Mouse (Mus musculus) adrenal gland, adult 2 months (tissue): ENCODE measurements around the gene Tcf20. TPM values are rescaled to one million over a fixed set of nuclear protein-coding genes. Genes with fewer than 3 reads are reported as not detected.
"Not testable (repeated sequence)": the region's sequence is repeated elsewhere in the genome, so short reads cannot be mapped to it uniquely, and the experiment has no call there.

Experiments used
- DNase-seq: peaks from one replicate; pipeline ENCODE4 v3.0.0; 2021
- microRNA-seq, 2 experiments: library from miRNA; unstranded; fragments of <30 nt; microRNA quantifications; one replicate each; pipeline ENCODE4 v1.2.0; 2021
- polyA plus RNA-seq: library from polyadenylated mRNA; depleted of rRNA; stranded (reverse); fragments of >200 nt; gene quantifications from 2 replicates; pipeline ENCODE4 v1.2.3, GENCODE M21; 2012; rRNA removed
- total RNA-seq, 2 experiments: library from RNA; stranded (reverse); gene quantifications; 2 replicates each; pipeline ENCODE4 v1.2.3; 2021

Gene Tcf20
- total and polyA plus RNA-seq, 3 experiments = 13.9 to 103 (median 80.6) TPM

- no peak for DNase-seq
Observed at GRCm38 (mm10) chr15:82810556-82810955, 177.1 kb downstream of the Tcf20 start.

GRCm38 (mm10) chr15:82809511-82809910 is 178.2 kb downstream of the Tcf20 start:
- peak; percentile 14 for DNase-seq

GRCm38 (mm10) chr15:82806969-82807763 is 180.5 kb downstream of the Tcf20 start:
- no peak for DNase-seq

- peak; percentile 74 for DNase-seq
Observed at GRCm38 (mm10) chr15:82804708-82805639, 182.7 kb downstream of the Tcf20 start.

- DNase-seq = no peak
Observed at GRCm38 (mm10) chr15:82795936-82796440, 191.7 kb downstream of the Tcf20 start.

- no peak for DNase-seq
Observed at GRCm38 (mm10) chr15:82794277-82794676, 193.4 kb downstream of the Tcf20 start, which contains the start of gene Cyp2d26. TSS of gene Cyp2d26 (minus strand) at chr15:82794294.

GRCm38 (mm10) chr15:82793868-82794267 is 193.8 kb downstream of the Tcf20 start:
- DNase-seq = no peak

GRCm38 (mm10) chr15:82793454-82793853 is 194.2 kb downstream of the Tcf20 start:
- DNase-seq = no peak

GRCm38 (mm10) chr15:82792566-82792965 is 195.1 kb downstream of the Tcf20 start:
- no peak for DNase-seq

GRCm38 (mm10) chr15:82784581-82784980 is 203.1 kb downstream of the Tcf20 start:
- DNase-seq = no peak

GRCm38 (mm10) chr15:82783800-82784199 is 203.9 kb downstream of the Tcf20 start:
- DNase-seq = no peak

- DNase-seq = not testable (repeated sequence)
Observed at GRCm38 (mm10) chr15:82777856-82778255, 209.8 kb downstream of the Tcf20 start.

- DNase-seq = no peak
Observed at GRCm38 (mm10) chr15:82765943-82766342, 221.7 kb downstream of the Tcf20 start.

GRCm38 (mm10) chr15:82764881-82765280 is 222.8 kb downstream of the Tcf20 start:
- no peak for DNase-seq

GRCm38 (mm10) chr15:82763631-82764420 is 223.8 kb downstream of the Tcf20 start, which contains the start of gene Cyp2d40:
TSS of gene Cyp2d40 (minus strand) at chr15:82764183.
- DNase-seq = no peak

Small RNA genes within 50 kb of the gene (microRNA-seq; reads per million reads assigned to microRNA genes)
- gene Gm27618 (0 reads per million in 2 experiments), gene Mir3080 (0 to 0.88 reads per million in 2 experiments)

Other genes with a start within 250 kb of the Tcf20 start
- under 1 TPM in 1 of 2 experiments, not detected in 1; 0.58 TPM for gene Cyp2d40, start 223.7 kb downstream of the Tcf20 start, total RNA-seq
- 0.22 TPM in 1 of 2 replicates, not detected in the other for gene Cyp2d40, start 223.7 kb downstream of the Tcf20 start, polyA plus RNA-seq
- gene Cyp2d26, start 193.6 kb downstream of the Tcf20 start, total RNA-seq = 1 to 10 TPM in 1 of 2 experiments, not detected in 1; 2.6 TPM
- gene Cyp2d26, start 193.6 kb downstream of the Tcf20 start, polyA plus RNA-seq = 0.13 and 1.1 TPM in 2 replicates
- 1 to 10 TPM; 3.6 to 3.8 TPM for gene Nfam1, start 45.4 kb upstream of the Tcf20 start, total RNA-seq
- 2.2 and 2.9 TPM in 2 replicates for gene Nfam1, start 45.4 kb upstream of the Tcf20 start, polyA plus RNA-seq
- gene Serhl, start 101.6 kb upstream of the Tcf20 start, total RNA-seq = 10 to 100 TPM; 40.0 to 48.8 TPM
- 60.8 and 83.2 TPM in 2 replicates for gene Serhl, start 101.6 kb upstream of the Tcf20 start, polyA plus RNA-seq
- 100 to 1,000 TPM; 123 to 167 TPM for gene Rrp7a, start 134.9 kb upstream of the Tcf20 start, total RNA-seq
- gene Rrp7a, start 134.9 kb upstream of the Tcf20 start, polyA plus RNA-seq = 128 and 179 TPM in 2 replicates
- 10 to 100 TPM; 89.7 to 96.8 TPM for gene Poldip3, start 161.5 kb upstream of the Tcf20 start, total RNA-seq
- 43.0 and 55.4 TPM in 2 replicates for gene Poldip3, start 161.5 kb upstream of the Tcf20 start, polyA plus RNA-seq
- gene Cyb5r3, start 184.7 kb upstream of the Tcf20 start, total RNA-seq = 100 to 1,000 TPM; 310 to 426 TPM
- gene Cyb5r3, start 184.7 kb upstream of the Tcf20 start, polyA plus RNA-seq = 461 and 645 TPM in 2 replicates